Mouse (Mus musculus) lung, adult 2 months (tissue): ENCODE results near the gene Vasn.

Experiments
- CTCF ChIP-seq: fragments of 200-500 bp; IDR thresholded peaks from 2 replicates; pipeline ENCODE4 v1.5.1; 2011; ENCODE audit warnings: mild to moderate bottlenecking, low read length, control low read depth; ENCODE audit not compliant: insufficient read depth
- POLR2A ChIP-seq: fragments of 200-500 bp; IDR thresholded peaks from 2 replicates; pipeline ENCODE4 v1.6.1; 2011; ENCODE audit warnings: low read depth, mild to moderate bottlenecking, control low read depth, low read length, borderline replicate concordance; ENCODE audit errors: extremely low read depth

- TF ChIP-seq CTCF (no peak), POLR2A (no peak)
Observed at GRCm38 (mm10) chr16:4646831-4647230, 7.1 kb downstream of the Vasn start.
